Mouse (Mus musculus) testis, postnatal 14 days (tissue): Measurements from ENCODE around the gene Rgs6.

Experiments
- DNase-seq: peaks from one replicate; pipeline ENCODE4 v3.0.0; 2021; ENCODE audit warnings: low spot score

Gene Rgs6

DNA sequence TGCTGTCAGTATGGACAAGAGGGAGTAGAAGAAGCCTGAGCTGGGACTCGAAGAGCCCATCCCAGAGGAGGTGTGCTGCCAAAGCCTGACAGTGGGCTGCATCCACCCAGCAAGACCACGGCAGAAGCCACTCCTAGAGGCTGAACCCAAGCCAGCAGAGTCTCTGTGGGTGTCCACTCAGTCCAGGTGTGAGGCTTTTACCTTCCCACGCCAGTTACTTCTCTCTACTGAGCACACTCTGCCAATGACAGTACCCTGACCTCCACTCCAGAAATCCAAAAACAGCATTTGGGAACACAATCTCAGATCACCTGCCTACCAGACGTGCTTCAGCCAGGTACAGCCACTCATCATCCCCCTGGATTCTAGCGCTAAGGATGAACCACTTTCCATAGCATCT, 619.4 kb downstream of the Rgs6 start:
- no peak for DNase-seq

DNA sequence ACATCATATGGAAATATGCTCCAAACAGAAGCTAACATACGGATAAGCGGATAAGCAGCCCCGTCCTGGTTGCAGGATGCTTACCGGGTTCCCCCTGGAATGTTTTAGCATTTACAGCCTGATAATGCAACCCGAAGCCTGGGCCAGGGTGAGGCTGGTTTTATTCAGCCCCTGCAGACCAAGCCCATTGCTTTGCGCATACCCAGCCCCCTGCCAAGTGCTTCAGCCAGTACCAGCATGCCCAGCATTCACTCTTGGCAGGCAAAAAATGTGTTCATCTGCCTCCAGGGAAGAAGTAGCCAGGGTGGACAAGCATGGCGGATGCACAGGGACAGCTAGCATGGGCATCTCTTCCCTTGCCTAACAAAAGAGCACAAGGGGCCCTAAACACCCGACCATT, 619.9 kb downstream of the Rgs6 start:
- DNase-seq = no peak

DNA sequence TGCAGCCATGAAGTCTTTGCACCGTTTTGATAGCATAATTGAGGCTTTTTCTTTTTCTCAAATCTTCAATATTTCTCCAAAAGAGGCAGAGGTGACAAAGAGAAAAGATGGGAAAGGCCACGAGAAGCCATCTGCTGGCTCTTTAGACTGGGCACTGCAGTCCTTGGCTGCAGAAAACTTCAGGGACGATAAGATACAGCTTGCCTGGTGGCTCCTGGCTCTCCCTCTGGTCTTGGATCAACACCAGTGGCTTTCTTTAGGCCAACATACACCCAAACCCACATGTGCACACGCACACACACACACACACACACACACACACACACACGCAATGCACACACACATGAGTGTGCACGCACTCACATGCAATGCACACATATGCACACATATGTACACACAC, 620.7 kb downstream of the Rgs6 start:
- DNase-seq = no peak

- DNase-seq = no peak
Measured at GRCm38 (mm10) chr12:83209461-83209860, 621.4 kb downstream of the Rgs6 start.

DNA sequence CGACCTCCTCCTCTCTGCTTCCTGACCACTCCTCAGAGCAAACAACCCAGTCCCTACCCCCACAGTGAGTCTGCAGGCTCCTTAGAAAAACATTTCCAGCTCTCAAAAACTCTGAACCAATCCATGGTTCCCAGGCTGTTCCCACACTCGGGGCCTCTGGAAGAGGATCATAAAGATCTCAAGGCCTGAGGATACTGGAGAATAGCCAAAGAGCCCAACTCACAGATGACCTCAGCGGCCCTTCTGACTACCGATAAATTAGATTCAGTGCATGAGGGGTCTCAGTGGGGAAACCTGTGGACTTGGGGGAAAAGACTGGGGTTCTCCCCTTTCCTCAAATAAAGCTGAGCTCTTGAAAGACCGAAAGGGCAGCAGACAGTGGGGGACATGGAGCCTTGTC, 622.2 kb downstream of the Rgs6 start:
- DNase-seq = no peak

GRCm38 (mm10) chr12:83210735-83211134, 622.6 kb downstream of the Rgs6 start:
- DNase-seq = no peak

DNA sequence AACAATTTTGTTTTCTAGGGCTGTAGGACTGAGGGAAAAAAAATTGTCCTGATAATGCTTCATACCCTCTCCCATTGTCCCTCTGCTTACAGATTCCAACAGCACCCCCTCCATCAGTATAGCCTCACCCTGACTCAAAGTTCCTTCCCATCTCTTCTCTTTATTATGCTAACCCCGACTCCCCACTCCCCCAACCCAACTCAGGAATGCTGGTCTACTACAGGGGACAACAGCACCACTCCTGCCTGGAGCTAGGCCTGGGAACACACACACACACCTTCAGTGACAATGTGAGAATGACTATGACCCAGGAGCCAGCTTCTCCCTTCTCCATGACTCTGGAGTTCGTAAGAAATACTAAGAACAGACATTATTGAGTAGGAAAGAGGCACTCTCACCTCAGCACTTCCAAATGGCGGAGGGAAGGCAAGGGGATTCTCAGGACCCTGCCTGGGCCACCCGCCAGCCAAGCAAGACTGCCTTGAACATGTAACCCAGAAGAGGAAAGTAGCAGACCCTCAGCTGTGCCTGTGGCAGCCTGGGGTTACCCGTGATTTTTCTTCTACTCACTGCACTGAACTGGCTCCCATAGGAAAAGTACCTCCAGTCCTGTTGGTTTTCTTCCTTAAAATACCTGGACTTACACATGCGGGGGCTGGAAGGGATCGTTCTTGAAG, 623.2 kb downstream of the Rgs6 start:
- DNase-seq = no peak
